Mouse (Mus musculus) liver (tissue): ENCODE results near the gene Zfp524.

Experiments used
- DNase-seq: peaks from one replicate; pipeline ENCODE4 v3.0.0-alpha.2; 2020; ENCODE audit warnings: mixed read lengths

Zfp524 gene

DNA sequence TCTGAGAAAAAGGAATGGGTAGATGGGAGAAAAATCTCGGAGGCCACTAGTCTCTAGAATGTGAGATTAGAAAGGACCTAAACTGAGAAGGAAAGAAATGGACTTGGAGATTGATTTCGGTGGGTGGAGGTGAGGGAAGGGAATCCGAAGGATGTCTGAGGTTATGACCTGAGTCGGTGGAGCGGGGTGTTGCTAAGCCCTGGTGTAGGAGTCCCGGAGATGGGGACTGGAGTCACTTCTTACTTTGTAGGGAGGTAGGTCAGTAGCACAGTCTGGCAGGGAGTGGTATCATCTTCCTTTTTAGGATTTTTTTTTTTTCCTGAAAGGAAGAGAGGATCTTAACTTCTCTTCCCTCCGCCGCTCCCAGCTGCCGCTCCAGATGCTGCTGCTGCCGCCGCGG lies 38.2 kb downstream of the Zfp524 start:
- no peak for DNase-seq

- no peak for DNase-seq
Measured at GRCm38 (mm10) chr7:5052931-5053343, 38.7 kb downstream of the Zfp524 start.

DNA sequence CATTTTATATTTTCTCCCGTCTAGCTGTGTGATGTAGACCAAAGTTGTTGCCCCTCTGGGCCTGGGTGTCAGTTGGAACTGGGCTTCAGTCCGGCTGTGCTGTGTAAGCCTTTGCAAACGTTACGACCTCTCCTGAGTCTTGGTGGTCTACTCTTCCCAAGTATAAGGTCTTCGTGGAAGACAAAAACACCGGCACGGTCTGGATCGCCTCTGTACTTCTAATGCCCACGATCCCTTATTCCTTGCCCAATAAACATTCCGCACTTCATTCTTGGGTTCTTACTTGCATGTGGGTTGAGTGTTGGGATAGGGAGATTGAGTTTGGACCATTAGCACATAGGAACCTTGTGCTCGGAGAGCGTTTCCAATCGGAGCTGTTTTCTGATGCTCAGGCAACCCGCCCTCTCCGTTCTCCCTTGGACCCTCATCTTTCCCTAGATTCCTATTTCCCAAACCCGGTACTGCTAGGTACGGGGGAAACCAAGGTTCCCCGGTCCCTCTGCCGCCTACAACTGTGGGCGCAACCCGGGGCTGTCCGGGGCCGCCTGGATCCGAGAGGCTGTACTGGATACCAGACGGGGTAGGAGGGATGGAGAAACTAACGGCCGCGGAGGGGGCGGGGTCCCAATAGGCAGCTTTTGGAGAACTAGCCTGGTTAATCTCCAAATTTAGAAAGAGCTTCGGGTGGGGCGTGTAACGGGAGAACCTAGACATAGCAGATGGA lies 39.4 kb downstream of the Zfp524 start:
- DNase-seq = no peak

GRCm38 (mm10) chr7:5056651-5057263 lies 42.5 kb downstream of the Zfp524 start:
- DNase-seq = peak; percentile 26

DNA sequence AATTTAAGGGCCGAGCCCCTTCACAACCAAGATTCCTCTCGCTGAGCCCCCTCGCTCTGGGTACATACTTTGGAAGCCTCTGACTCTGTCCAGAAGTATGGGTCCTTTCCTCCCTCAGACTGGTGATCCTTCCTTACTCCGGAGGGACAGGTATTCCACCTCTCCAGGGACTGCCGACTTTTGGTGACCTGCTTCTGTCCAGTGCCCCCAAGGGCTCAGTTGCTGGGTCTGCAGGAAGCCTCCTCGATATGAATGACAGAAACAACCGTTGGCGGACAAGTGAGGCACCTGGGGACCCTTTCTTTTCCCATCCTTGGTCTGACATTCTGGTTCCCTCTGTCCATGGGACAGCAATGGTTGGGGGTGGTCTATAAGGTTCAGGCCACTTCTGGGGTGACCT lies 43.2 kb downstream of the Zfp524 start:
- no peak for DNase-seq

DNA sequence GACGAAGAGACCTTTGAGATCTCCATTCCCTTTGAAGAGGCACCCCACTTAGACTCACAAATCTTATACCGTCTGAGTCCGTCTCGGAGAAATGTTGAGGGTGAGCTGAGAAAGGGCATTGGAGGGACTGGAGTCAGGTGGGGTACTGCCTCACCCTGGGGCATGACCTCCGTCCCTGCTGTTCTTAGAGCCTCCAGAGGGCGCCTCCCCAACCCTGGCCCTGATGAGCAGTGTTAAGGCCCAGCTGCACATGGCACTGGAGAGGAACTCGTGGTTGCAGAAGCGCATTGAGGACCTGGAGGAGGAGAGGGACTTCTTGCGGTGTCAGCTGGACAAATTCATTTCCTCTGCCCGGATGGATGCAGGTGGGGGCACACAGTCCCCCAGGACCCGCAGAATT lies 43.6 kb downstream of the Zfp524 start:
- peak; percentile 32 for DNase-seq

GRCm38 (mm10) chr7:5058631-5059030 lies 44.4 kb downstream of the Zfp524 start:
- DNase-seq = no peak

DNA sequence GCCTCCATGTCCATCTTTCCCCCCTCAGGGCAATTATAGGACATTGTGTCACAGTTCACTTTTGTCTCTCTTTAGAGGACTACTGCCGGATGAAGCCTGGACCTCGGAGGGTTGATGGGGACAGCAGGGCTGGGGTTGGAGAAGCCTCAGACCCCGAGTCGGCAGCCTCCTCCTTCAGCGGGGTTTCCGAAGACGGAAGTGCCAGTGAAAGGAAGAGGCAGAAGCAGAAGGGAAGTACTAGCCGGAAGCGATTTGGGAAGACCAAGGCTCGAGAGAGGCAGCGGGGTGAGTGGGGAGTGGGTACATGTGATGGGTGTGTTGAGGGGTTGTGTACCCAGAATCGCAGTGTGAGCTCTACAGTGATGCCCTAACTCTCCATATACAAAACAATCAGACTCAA lies 45.2 kb downstream of the Zfp524 start:
- no peak for DNase-seq

DNA sequence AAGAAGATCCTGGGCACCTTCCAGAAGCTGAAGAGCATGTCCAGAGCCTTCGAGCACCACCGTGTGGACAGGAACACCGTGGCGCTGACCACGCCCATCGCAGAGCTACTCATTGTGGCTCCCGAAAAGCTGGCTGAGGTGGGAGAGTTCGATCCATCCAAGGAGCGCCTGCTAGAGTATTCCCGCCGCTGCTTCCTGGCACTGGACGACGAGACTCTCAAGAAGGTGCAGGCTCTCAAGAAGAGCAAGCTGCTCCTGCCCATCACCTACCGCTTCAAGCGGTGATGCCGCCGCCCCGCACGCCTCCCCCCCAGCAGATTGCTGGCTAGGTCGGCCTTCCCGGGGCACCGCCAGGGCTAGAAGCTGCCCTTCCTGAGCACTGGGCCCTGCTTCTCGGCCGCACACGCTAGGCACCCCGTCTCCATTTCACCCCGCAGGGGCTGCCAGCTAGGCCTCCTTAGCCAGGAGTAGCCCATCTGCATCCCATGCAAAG lies 46.1 kb downstream of the Zfp524 start:
- peak; percentile 88 for DNase-seq

DNA sequence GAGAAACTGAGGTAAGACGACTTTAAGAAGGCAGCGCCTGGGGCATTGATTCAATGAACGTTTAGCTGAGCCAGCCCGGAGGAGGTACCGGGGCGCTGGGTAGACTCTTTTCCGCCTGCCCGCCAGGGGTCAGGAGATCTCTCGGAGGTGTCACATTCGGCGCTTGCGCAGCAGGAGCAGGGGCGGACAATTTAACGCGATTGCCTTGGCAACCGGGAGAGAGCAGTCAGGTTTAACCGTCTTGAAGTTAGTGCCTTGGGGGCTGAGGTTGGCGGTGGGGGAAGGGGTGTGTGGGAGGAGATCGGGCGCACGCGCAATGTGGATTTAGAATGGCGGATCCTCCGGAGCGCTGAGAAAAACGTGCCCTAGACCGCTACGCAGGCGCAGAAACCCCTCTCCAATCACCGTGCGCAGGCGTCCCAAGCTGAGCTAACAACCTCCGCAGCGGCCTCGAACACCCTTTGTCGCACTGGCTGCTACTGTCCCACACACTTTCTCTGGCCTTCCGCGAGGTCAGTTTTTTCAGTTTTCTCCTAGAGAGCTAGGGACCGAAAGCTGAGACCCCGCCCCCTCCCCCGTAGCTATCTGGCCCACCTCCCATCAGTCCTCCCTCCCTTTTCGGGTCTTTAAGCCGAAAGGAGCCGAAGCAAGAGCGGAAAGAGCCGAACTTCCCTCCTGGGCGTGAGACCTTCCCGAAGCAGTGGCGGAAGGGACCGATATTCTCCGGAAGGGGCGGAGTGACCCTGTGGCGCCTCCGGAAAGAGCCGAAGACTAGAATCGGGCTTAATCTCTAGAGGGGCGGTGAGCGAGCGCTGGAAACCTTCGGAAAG lies 46.9 kb downstream of the Zfp524 start:
- peak; percentile 96 for DNase-seq

DNA sequence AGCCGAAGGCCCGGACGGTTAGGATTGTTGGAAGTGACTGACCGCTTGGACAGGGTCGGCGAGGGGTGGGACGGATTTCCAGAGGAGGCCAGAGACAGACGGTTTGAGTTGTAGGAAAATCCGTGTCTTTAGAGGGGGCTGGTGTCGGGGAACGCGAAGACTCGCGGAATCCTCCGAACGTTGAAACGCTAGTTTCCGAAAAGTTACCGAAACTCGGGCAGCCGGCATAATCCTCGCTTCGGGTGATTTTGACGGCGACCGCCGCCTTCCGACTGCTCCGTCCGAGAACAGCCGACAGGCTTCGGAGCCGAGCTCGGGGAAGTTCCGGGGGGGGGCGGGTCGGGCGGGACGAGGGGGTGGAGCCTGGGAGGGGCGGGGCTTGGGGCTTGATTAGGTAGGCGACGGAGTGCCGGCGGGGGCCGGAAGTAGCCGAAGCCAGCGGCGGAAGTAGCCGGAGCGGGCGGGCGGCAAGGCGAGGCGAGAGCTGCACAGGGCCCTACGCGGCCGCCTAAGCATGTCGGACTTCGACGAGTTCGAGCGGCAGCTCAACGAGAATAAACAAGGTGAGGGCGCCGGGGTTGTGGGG lies 47.7 kb downstream of the Zfp524 start, which contains the start of gene U2af2:
TSS of gene U2af2 (plus strand) at position 370 of the 586 bp plus-strand sequence.
- peak; percentile 97 for DNase-seq

- DNase-seq = peak; percentile 80
Measured at GRCm38 (mm10) chr7:5062360-5063001, 48.3 kb downstream of the Zfp524 start.

GRCm38 (mm10) chr7:5064886-5065285 lies 50.7 kb downstream of the Zfp524 start:
- no peak for DNase-seq
